Mouse (Mus musculus): ENCODE results near the gene Bcl2l15.

DNA sequence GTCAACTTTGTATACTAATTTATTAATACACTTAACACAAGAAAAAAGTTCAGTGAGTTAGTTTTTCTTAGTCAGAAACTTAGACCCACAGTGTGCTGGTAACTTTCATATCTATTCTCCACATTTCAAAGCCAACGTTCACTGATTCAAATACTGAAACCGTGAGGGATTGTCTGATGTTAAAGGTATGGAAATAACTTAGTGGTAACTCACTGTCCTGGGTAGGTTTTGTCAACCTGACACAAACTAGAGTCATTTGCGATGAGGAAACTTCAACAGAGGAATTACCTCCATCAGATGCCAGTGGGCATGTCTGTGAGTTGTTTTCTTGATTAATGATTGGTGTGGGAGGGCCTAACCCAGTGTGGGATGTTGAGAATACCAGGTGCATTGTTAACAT, 3.4 kb upstream of the Bcl2l15 start:
- TF ChIP-seq ZC3H11A (IDR thresholded peaks at IDR 0.05; ENCODE audit: borderline replicate concordance, low read depth, low read length) (no peak), CHD2 (IDR thresholded peaks at IDR 0.05; ENCODE audit: low read depth, low read length) (no peak), MAFK (IDR thresholded peaks at IDR 0.05; ENCODE audit: insufficient read depth, low read depth, low read length) (no peak)
